Mouse (Mus musculus) kidney, adult 2 months (tissue): Measurements from ENCODE around the gene Krt17.

Experiments
- CTCF ChIP-seq: fragments of 200-500 bp; conservative IDR thresholded peaks from 2 replicates; pipeline ENCODE4 v1.5.1; 2011; ENCODE audit warnings: low read depth, mild to moderate bottlenecking, control low read depth, low read length, moderate library complexity, mixed read lengths; ENCODE audit not compliant: insufficient read depth, insufficient read length
- POLR2A ChIP-seq: fragments of 200-500 bp; IDR thresholded peaks from one replicate; pipeline ENCODE4 v1.6.1; 2011; ENCODE audit warnings: low read depth, low read length, control low read depth

- TF ChIP-seq CTCF = no peak
- no peak for TF ChIP-seq POLR2A
These were observed 40.5 kb upstream of the Krt17 start for GRCm38 (mm10) chr11:100301292-100301691.
